Mouse (Mus musculus) liver, embryonic 16.5 days (tissue): Measurements from ENCODE around the gene Rbfox3. TPM values are rescaled to one million over a fixed set of nuclear protein-coding genes. Genes with fewer than 3 reads are reported as not detected.

ENCODE experiments used
- ATAC-seq: fragments of 200-750 bp; cut with Nextera tagmentation; 2 replicates; pipeline ENCODE4 v1.8.0; 2017; ENCODE audit warnings: low read depth, mild to moderate bottlenecking, moderate number of reproducible peaks, moderate library complexity
- H3K27ac ChIP-seq: fragments of 300-500 bp; sonication (generic); 2 replicates; pipeline ENCODE4 v1.5.1; 2014; ENCODE audit warnings: mild to moderate bottlenecking, low read length
- H3K27me3 ChIP-seq: fragments of 300-500 bp; sonication (generic); 2 replicates; pipeline ENCODE4 v1.6.1; 2014; ENCODE audit warnings: low read depth, low read length, mixed read lengths; ENCODE audit not compliant: control insufficient read depth, insufficient read depth
- H3K36me3 ChIP-seq: fragments of 300-500 bp; sonication (generic); 2 replicates; pipeline ENCODE4 v1.6.1; 2014; ENCODE audit warnings: mild to moderate bottlenecking; ENCODE audit not compliant: control insufficient read depth, insufficient read depth
- H3K4me1 ChIP-seq: fragments of 300-500 bp; sonication (generic); 2 replicates; pipeline ENCODE4 v1.6.1; 2014; ENCODE audit warnings: low read depth, low read length, mixed read lengths; ENCODE audit not compliant: control insufficient read depth
- H3K4me2 ChIP-seq: fragments of 300-500 bp; sonication (generic); 2 replicates; pipeline ENCODE4 v1.6.1; 2014; ENCODE audit warnings: low read depth, low read length, mixed read lengths
- H3K4me3 ChIP-seq: fragments of 300-500 bp; sonication (generic); 2 replicates; pipeline ENCODE4 v1.5.1; 2014; ENCODE audit warnings: low read depth, mild to moderate bottlenecking, low read length
- H3K9ac ChIP-seq: fragments of 300-500 bp; sonication (generic); 2 replicates; pipeline ENCODE4 v1.6.1; 2014; ENCODE audit warnings: low read depth, low read length
- H3K9me3 ChIP-seq: fragments of 300-500 bp; sonication (generic); replicated peaks from 2 replicates; pipeline ENCODE4 v1.6.1; 2016; ENCODE audit warnings: low read length; ENCODE audit not compliant: control insufficient read depth
- WGBS: fragments of 180-500 bp; shearing (Covaris S2); extraction: QIAGEN DNeasy Blood & Tissue Kit; methylation state at CpG from one replicate; pipeline ENCODE4 v1.1.7; 2014; ENCODE audit not compliant: insufficient replicate concordance; 5-methylcytosine and 5-hydroxymethylcytosine counted together
- polyA plus RNA-seq: library from polyadenylated mRNA; unstranded; fragments of >200 nt; fragmentation: Nextera tagmentation; extraction: Ambion mirVana; gene quantifications from 2 replicates; pipeline ENCODE4 v1.2.1, GENCODE M21; 2015

Rbfox3 gene
- polyA plus RNA-seq, 1 experiment from 2014 or later, result 0.40 TPM

GRCm38 (mm10) chr11:118897114-118897841 lies 14.1 kb downstream of the Rbfox3 start:
- no peak overlapping the region for H3K9ac ChIP-seq
- H3K4me1 ChIP-seq, result no peaks in the 10 kb centered on the region
- no peaks in the 10 kb centered on the region for H3K9me3 ChIP-seq
- no peaks in the 10 kb centered on the region for H3K36me3 ChIP-seq
- H3K4me3 ChIP-seq, result no peak overlapping the region
- WGBS, result 69% methylated on average over 21 of the region's 21 CpGs
- no peak overlapping the region for H3K27ac ChIP-seq
- no peaks in the 10 kb centered on the region for H3K27me3 ChIP-seq
- no peak for ATAC-seq
- H3K4me2 ChIP-seq, result no peak overlapping the region

- no peak for ATAC-seq
- Histone ChIP-seq H3K4me2 (no peak overlapping the region), H3K27me3 (no peaks in the 10 kb centered on the region), H3K36me3 (no peaks in the 10 kb centered on the region), H3K9me3 (no peaks in the 10 kb centered on the region), H3K4me3 (no peak overlapping the region), H3K4me1 (no peaks in the 10 kb centered on the region), H3K27ac (no peak overlapping the region), H3K9ac (no peak overlapping the region)
- 48% methylated on average over 16 of the region's 16 CpGs for WGBS
Measured at GRCm38 (mm10) chr11:118896032-118896675, 15.2 kb downstream of the Rbfox3 start.

- Histone ChIP-seq H3K4me3 (no peak overlapping the region), H3K4me1 (no peaks in the 10 kb centered on the region), H3K9ac (no peak overlapping the region), H3K36me3 (no peaks in the 10 kb centered on the region), H3K9me3 (no peaks in the 10 kb centered on the region), H3K27ac (no peak overlapping the region), H3K27me3 (no peaks in the 10 kb centered on the region), H3K4me2 (no peak overlapping the region)
- WGBS, result 55% methylated on average over 5 of the region's 5 CpGs
- ATAC-seq, result no peak
Measured at GRCm38 (mm10) chr11:118894835-118895234, 16.6 kb downstream of the Rbfox3 start.

GRCm38 (mm10) chr11:118894196-118894595 lies 17.2 kb downstream of the Rbfox3 start:
- Histone ChIP-seq H3K9me3 (no peaks in the 10 kb centered on the region), H3K4me1 (no peaks in the 10 kb centered on the region), H3K27ac (no peak overlapping the region), H3K4me3 (no peak overlapping the region), H3K36me3 (no peaks in the 10 kb centered on the region), H3K9ac (no peak overlapping the region), H3K4me2 (no peak overlapping the region), H3K27me3 (no peaks in the 10 kb centered on the region)
- WGBS, result 67% methylated on average over 4 of the region's 4 CpGs
- no peak for ATAC-seq

GRCm38 (mm10) chr11:118892876-118893275 lies 18.5 kb downstream of the Rbfox3 start:
- Histone ChIP-seq H3K27me3 (no peaks in the 10 kb centered on the region), H3K9me3 (no peaks in the 10 kb centered on the region), H3K9ac (no peak overlapping the region), H3K4me2 (no peak overlapping the region), H3K4me1 (no peaks in the 10 kb centered on the region), H3K36me3 (no peaks in the 10 kb centered on the region), H3K4me3 (no peak overlapping the region), H3K27ac (no peak overlapping the region)
- no peak for ATAC-seq
- WGBS, result 69% methylated on average over 5 of the region's 5 CpGs

- no peaks in the 10 kb centered on the region for H3K27me3 ChIP-seq
- WGBS, result 74% methylated on average over 15 of the region's 15 CpGs
- H3K4me2 ChIP-seq, result no peak overlapping the region
- H3K4me3 ChIP-seq, result no peak overlapping the region
- H3K9ac ChIP-seq, result no peak overlapping the region
- H3K4me1 ChIP-seq, result no peaks in the 10 kb centered on the region
- H3K9me3 ChIP-seq, result no peaks in the 10 kb centered on the region
- H3K36me3 ChIP-seq, result no peaks in the 10 kb centered on the region
- ATAC-seq, result no peak
- H3K27ac ChIP-seq, result no peak overlapping the region
Measured at GRCm38 (mm10) chr11:118891516-118891915, 19.9 kb downstream of the Rbfox3 start.

- ATAC-seq, result no peak
- H3K9me3 ChIP-seq, result no peaks in the 10 kb centered on the region
- no peak overlapping the region for H3K4me3 ChIP-seq
- no peaks in the 10 kb centered on the region for H3K36me3 ChIP-seq
- no peak overlapping the region for H3K4me2 ChIP-seq
- no peaks in the 10 kb centered on the region for H3K4me1 ChIP-seq
- H3K27ac ChIP-seq, result no peak overlapping the region
- no peaks in the 10 kb centered on the region for H3K27me3 ChIP-seq
- WGBS, result 67% methylated on average over 16 of the region's 16 CpGs
- no peak overlapping the region for H3K9ac ChIP-seq
Measured at GRCm38 (mm10) chr11:118890992-118891398, 20.4 kb downstream of the Rbfox3 start.

GRCm38 (mm10) chr11:118890474-118890873 lies 20.9 kb downstream of the Rbfox3 start:
- Histone ChIP-seq H3K4me2 (no peak overlapping the region), H3K36me3 (no peaks in the 10 kb centered on the region), H3K9ac (no peak overlapping the region), H3K27ac (no peak overlapping the region), H3K27me3 (no peaks in the 10 kb centered on the region), H3K4me1 (no peaks in the 10 kb centered on the region), H3K4me3 (no peak overlapping the region), H3K9me3 (no peaks in the 10 kb centered on the region)
- 34% methylated on average over 5 of the region's 5 CpGs for WGBS
- ATAC-seq, result no peak

- Histone ChIP-seq H3K27ac (no peak overlapping the region), H3K36me3 (no peaks in the 10 kb centered on the region), H3K4me1 (no peaks in the 10 kb centered on the region), H3K4me3 (no peak overlapping the region), H3K9ac (no peak overlapping the region), H3K9me3 (no peaks in the 10 kb centered on the region), H3K4me2 (no peak overlapping the region), H3K27me3 (no peaks in the 10 kb centered on the region)
- no peak for ATAC-seq
- WGBS, result 47% methylated on average over 4 of the region's 4 CpGs
Measured at GRCm38 (mm10) chr11:118889500-118889899, 21.9 kb downstream of the Rbfox3 start.
